Mouse (Mus musculus) brain, embryonic 18.5 days (tissue): ENCODE measurements at regions not wholly inside any gene's neighbourhood (a gene's known extent, or its start where the extent isn't known, plus 50 kb on each side); places are given as distances from the start of the nearest gene placed in this dataset.

Experiments
- DNase-seq: peaks from one replicate; pipeline ENCODE4 v3.0.0-alpha.2; 2012; ENCODE audit warnings: low read depth, low spot score

GRCm38 (mm10) chr12:95054887-95055286, 637.1 kb upstream of the Flrt2 start:
- DNase-seq: no peak

- no peak for DNase-seq
These were observed 635.1 kb upstream of the Flrt2 start for GRCm38 (mm10) chr12:95056926-95057325.

- no peak for DNase-seq
These were observed 632.6 kb upstream of the Flrt2 start for GRCm38 (mm10) chr12:95059396-95059795.

- DNase-seq: no peak
These were observed 619.7 kb upstream of the Flrt2 start for GRCm38 (mm10) chr12:95072307-95072706.

GRCm38 (mm10) chr12:95119223-95119952, 572.6 kb upstream of the Flrt2 start:
- no peak for DNase-seq

- no peak for DNase-seq
These were observed 559.2 kb upstream of the Flrt2 start for GRCm38 (mm10) chr12:95132804-95133203.

GRCm38 (mm10) chr12:95133482-95133881, 558.5 kb upstream of the Flrt2 start:
- no peak for DNase-seq

- no peak for DNase-seq
These were observed 553.9 kb upstream of the Flrt2 start for GRCm38 (mm10) chr12:95138167-95138566.

GRCm38 (mm10) chr12:95171051-95171450, 521.0 kb upstream of the Flrt2 start:
- DNase-seq: peak; percentile 64

- DNase-seq: no peak
These were observed 518.1 kb upstream of the Flrt2 start for GRCm38 (mm10) chr12:95173810-95174402.

GRCm38 (mm10) chr12:95202486-95202885, 489.5 kb upstream of the Flrt2 start:
- no peak for DNase-seq

- DNase-seq: no peak
These were observed 486.9 kb upstream of the Flrt2 start for GRCm38 (mm10) chr12:95205081-95205480.

GRCm38 (mm10) chr12:95239158-95239779, 452.8 kb upstream of the Flrt2 start:
- DNase-seq: peak; percentile 20

- DNase-seq: no peak
These were observed 424.8 kb upstream of the Flrt2 start for GRCm38 (mm10) chr12:95267187-95267586.

- no peak for DNase-seq
These were observed 386.6 kb upstream of the Flrt2 start for GRCm38 (mm10) chr12:95305386-95305785.

GRCm38 (mm10) chr12:95315151-95315750, 376.8 kb upstream of the Flrt2 start:
- no peak for DNase-seq

- no peak for DNase-seq
These were observed 375.2 kb upstream of the Flrt2 start for GRCm38 (mm10) chr12:95316820-95317219.

- DNase-seq: no peak
These were observed 370.3 kb upstream of the Flrt2 start for GRCm38 (mm10) chr12:95321693-95322092.

- no peak for DNase-seq
These were observed 362.4 kb upstream of the Flrt2 start for GRCm38 (mm10) chr12:95329666-95330065.

GRCm38 (mm10) chr12:95347786-95348185, 344.2 kb upstream of the Flrt2 start:
- DNase-seq: no peak

GRCm38 (mm10) chr12:95355151-95355550, 336.9 kb upstream of the Flrt2 start:
- DNase-seq: no peak

GRCm38 (mm10) chr12:95384248-95384964, 307.6 kb upstream of the Flrt2 start:
- no peak for DNase-seq
